Mouse (Mus musculus): ENCODE measurements at regions not wholly inside any gene's neighbourhood (a gene's known extent, or its start where the extent isn't known, plus 50 kb on each side); places are given as distances from the start of the nearest gene placed in this dataset.
"Not testable (repeated sequence)": the region's sequence is repeated elsewhere in the genome, so short reads cannot be mapped to it uniquely, and the experiment has no call there.

- 12% methylated on average over 8 of the region's 8 CpGs for WGBS
- Histone ChIP-seq H3K27ac (replicated peaks; ENCODE audit: low read depth, low read length) (no peak overlapping the region), H3K9me3 (ENCODE audit: control insufficient read depth, low read length) (no peaks in the 10 kb centered on the region), H3K27me3 (ENCODE audit: control insufficient read depth, insufficient read depth, low read length) (no peaks in the 10 kb centered on the region), H3K9ac (replicated peaks; ENCODE audit: low read length) (no peak overlapping the region), H3K4me3 (replicated peaks; ENCODE audit: low read depth, low read length) (no peak overlapping the region), H3K4me1 (ENCODE audit: control insufficient read depth, insufficient read depth, low read length) (peaks cover 16% of the 10 kb centered on the region), H3K4me2 (ENCODE audit: low read length) (no peak overlapping the region), H3K36me3 (ENCODE audit: control insufficient read depth, insufficient read depth, low read length) (no peaks in the 10 kb centered on the region)
- ATAC-seq (ENCODE audit: low FRiP score, low TSS enrichment), result no peak
- DNase-seq, result no peak
These were observed 89.6 kb upstream of the Dyrk2 start for GRCm38 (mm10) chr10:118959623-118960022.

GRCm38 (mm10) chr10:118956352-118956751 lies 86.3 kb upstream of the Dyrk2 start:
- no peak overlapping the region for H3K4me3 ChIP-seq (replicated peaks; ENCODE audit: low read depth, low read length)
- H3K4me1 ChIP-seq (ENCODE audit: control insufficient read depth, insufficient read depth, low read length), result peaks cover 11% of the 10 kb centered on the region
- ATAC-seq (ENCODE audit: low FRiP score, low TSS enrichment) (no peak), DNase-seq (no peak)
- WGBS, result 62% methylated on average over 9 of the region's 9 CpGs
- H3K9ac ChIP-seq (replicated peaks; ENCODE audit: low read length), result no peak overlapping the region
- H3K27ac ChIP-seq (replicated peaks; ENCODE audit: low read depth, low read length), result no peak overlapping the region
- no peak overlapping the region for H3K4me2 ChIP-seq (ENCODE audit: low read length)
- H3K36me3 ChIP-seq (ENCODE audit: control insufficient read depth, insufficient read depth, low read length), result no peaks in the 10 kb centered on the region
- no peaks in the 10 kb centered on the region for H3K9me3 ChIP-seq (ENCODE audit: control insufficient read depth, low read length)
- H3K27me3 ChIP-seq (ENCODE audit: control insufficient read depth, insufficient read depth, low read length), result no peaks in the 10 kb centered on the region

GRCm38 (mm10) chr10:118953440-118953839 lies 83.4 kb upstream of the Dyrk2 start:
- Histone ChIP-seq H3K27ac (replicated peaks; ENCODE audit: low read depth, low read length) (no peak overlapping the region), H3K4me2 (ENCODE audit: low read length) (no peak overlapping the region), H3K4me1 (ENCODE audit: control insufficient read depth, insufficient read depth, low read length) (no peaks in the 10 kb centered on the region), H3K4me3 (replicated peaks; ENCODE audit: low read depth, low read length) (no peak overlapping the region), H3K9ac (replicated peaks; ENCODE audit: low read length) (no peak overlapping the region), H3K36me3 (ENCODE audit: control insufficient read depth, insufficient read depth, low read length) (no peaks in the 10 kb centered on the region), H3K9me3 (ENCODE audit: control insufficient read depth, low read length) (no peaks in the 10 kb centered on the region), H3K27me3 (ENCODE audit: control insufficient read depth, insufficient read depth, low read length) (no peaks in the 10 kb centered on the region)
- ATAC-seq (ENCODE audit: low FRiP score, low TSS enrichment), result no peak
- 88% methylated on average over 6 of the region's 6 CpGs for WGBS
- DNase-seq, result no peak

GRCm38 (mm10) chr10:118952756-118953155 lies 82.7 kb upstream of the Dyrk2 start:
- Histone ChIP-seq H3K27me3 (ENCODE audit: control insufficient read depth, insufficient read depth, low read length) (no peaks in the 10 kb centered on the region), H3K4me3 (replicated peaks; ENCODE audit: low read depth, low read length) (no peak overlapping the region), H3K9me3 (ENCODE audit: control insufficient read depth, low read length) (no peaks in the 10 kb centered on the region), H3K27ac (replicated peaks; ENCODE audit: low read depth, low read length) (no peak overlapping the region), H3K4me2 (ENCODE audit: low read length) (no peak overlapping the region), H3K9ac (replicated peaks; ENCODE audit: low read length) (no peak overlapping the region), H3K4me1 (ENCODE audit: control insufficient read depth, insufficient read depth, low read length) (no peaks in the 10 kb centered on the region), H3K36me3 (ENCODE audit: control insufficient read depth, insufficient read depth, low read length) (no peaks in the 10 kb centered on the region)
- DNase-seq (no peak), ATAC-seq (ENCODE audit: low FRiP score, low TSS enrichment) (no peak)
- WGBS, result 86% methylated on average over 9 of the region's 9 CpGs

GRCm38 (mm10) chr10:118947724-118948123 lies 77.7 kb upstream of the Dyrk2 start:
- no peak overlapping the region for H3K4me2 ChIP-seq (ENCODE audit: low read length)
- no peaks in the 10 kb centered on the region for H3K27me3 ChIP-seq (ENCODE audit: control insufficient read depth, insufficient read depth, low read length)
- ATAC-seq (ENCODE audit: low FRiP score, low TSS enrichment), result no peak
- H3K9me3 ChIP-seq (ENCODE audit: control insufficient read depth, low read length), result no peaks in the 10 kb centered on the region
- H3K4me1 ChIP-seq (ENCODE audit: control insufficient read depth, insufficient read depth, low read length), result no peaks in the 10 kb centered on the region
- H3K27ac ChIP-seq (replicated peaks; ENCODE audit: low read depth, low read length), result no peak overlapping the region
- no peak overlapping the region for H3K4me3 ChIP-seq (replicated peaks; ENCODE audit: low read depth, low read length)
- WGBS, result 97% methylated on average over 6 of the region's 6 CpGs
- DNase-seq, result no peak
- H3K36me3 ChIP-seq (ENCODE audit: control insufficient read depth, insufficient read depth, low read length), result no peaks in the 10 kb centered on the region
- H3K9ac ChIP-seq (replicated peaks; ENCODE audit: low read length), result no peak overlapping the region

- no peaks in the 10 kb centered on the region for H3K27me3 ChIP-seq (ENCODE audit: control insufficient read depth, insufficient read depth, low read length)
- 81% methylated on average over 9 of the region's 9 CpGs for WGBS
- no peaks in the 10 kb centered on the region for H3K4me1 ChIP-seq (ENCODE audit: control insufficient read depth, insufficient read depth, low read length)
- no peak overlapping the region for H3K9ac ChIP-seq (replicated peaks; ENCODE audit: low read length)
- H3K36me3 ChIP-seq (ENCODE audit: control insufficient read depth, insufficient read depth, low read length), result no peaks in the 10 kb centered on the region
- ATAC-seq (ENCODE audit: low FRiP score, low TSS enrichment) (no peak), DNase-seq (no peak)
- H3K4me3 ChIP-seq (replicated peaks; ENCODE audit: low read depth, low read length), result no peak overlapping the region
- H3K4me2 ChIP-seq (ENCODE audit: low read length), result no peak overlapping the region
- H3K27ac ChIP-seq (replicated peaks; ENCODE audit: low read depth, low read length), result no peak overlapping the region
- no peaks in the 10 kb centered on the region for H3K9me3 ChIP-seq (ENCODE audit: control insufficient read depth, low read length)
These were observed 77.1 kb upstream of the Dyrk2 start for GRCm38 (mm10) chr10:118947016-118947674.

GRCm38 (mm10) chr10:118927316-118927715 lies 57.3 kb upstream of the Dyrk2 start:
- H3K27ac ChIP-seq (replicated peaks; ENCODE audit: low read depth, low read length), result no peak overlapping the region
- H3K9me3 ChIP-seq (ENCODE audit: control insufficient read depth, low read length), result peaks cover 5% of the 10 kb centered on the region; the same call in 1 of the 2 replicates
- 95% methylated on average over 12 of the region's 12 CpGs for WGBS
- DNase-seq (no peak), ATAC-seq (ENCODE audit: low FRiP score, low TSS enrichment) (no peak)
- H3K36me3 ChIP-seq (ENCODE audit: control insufficient read depth, insufficient read depth, low read length), result no peaks in the 10 kb centered on the region
- no peak overlapping the region for H3K4me2 ChIP-seq (ENCODE audit: low read length)
- H3K27me3 ChIP-seq (ENCODE audit: control insufficient read depth, insufficient read depth, low read length), result no peaks in the 10 kb centered on the region
- H3K4me1 ChIP-seq (ENCODE audit: control insufficient read depth, insufficient read depth, low read length), result no peaks in the 10 kb centered on the region
- H3K9ac ChIP-seq (replicated peaks; ENCODE audit: low read length), result no peak overlapping the region
- no peak overlapping the region for H3K4me3 ChIP-seq (replicated peaks; ENCODE audit: low read depth, low read length)

GRCm38 (mm10) chr10:118923473-118924185 lies 53.6 kb upstream of the Dyrk2 start:
- no peak for DNase-seq
- H3K36me3 ChIP-seq (ENCODE audit: control insufficient read depth, insufficient read depth, low read length), result no peaks in the 10 kb centered on the region
- WGBS, result 76% methylated on average over 15 of the region's 15 CpGs

GRCm38 (mm10) chr10:118922120-118922519 lies 52.1 kb upstream of the Dyrk2 start:
- ATAC-seq (ENCODE audit: low FRiP score, low TSS enrichment); H3K27ac ChIP-seq (replicated peaks; ENCODE audit: low read depth, low read length); H3K9me3 ChIP-seq (ENCODE audit: control insufficient read depth, low read length); DNase-seq; H3K27me3 ChIP-seq (ENCODE audit: control insufficient read depth, insufficient read depth, low read length); H3K4me1 ChIP-seq (ENCODE audit: control insufficient read depth, insufficient read depth, low read length); H3K9ac ChIP-seq (replicated peaks; ENCODE audit: low read length); H3K36me3 ChIP-seq (ENCODE audit: control insufficient read depth, insufficient read depth, low read length); H3K4me2 ChIP-seq (ENCODE audit: low read length); H3K4me3 ChIP-seq (replicated peaks; ENCODE audit: low read depth, low read length): not testable (repeated sequence)

More at GRCm38 (mm10) chr10:118923473-118924185, 53.6 kb upstream of the Dyrk2 start:
- Histone ChIP-seq H3K27me3 (ENCODE audit: control insufficient read depth, insufficient read depth, low read length) (no peaks in the 10 kb centered on the region), H3K4me2 (ENCODE audit: low read length) (no peak overlapping the region), H3K9ac (replicated peaks; ENCODE audit: low read length) (no peak overlapping the region), H3K27ac (replicated peaks; ENCODE audit: low read depth, low read length) (no peak overlapping the region), H3K9me3 (ENCODE audit: control insufficient read depth, low read length) (no peaks in the 10 kb centered on the region), H3K4me1 (ENCODE audit: control insufficient read depth, insufficient read depth, low read length) (no peaks in the 10 kb centered on the region), H3K4me3 (replicated peaks; ENCODE audit: low read depth, low read length) (no peak overlapping the region)
- no peak for ATAC-seq (ENCODE audit: low FRiP score, low TSS enrichment)

All from midbrain, embryonic 14.5 days (tissue).